Mouse (Mus musculus) heart, embryonic 12.5 days (tissue): ENCODE measurements around the gene Bola2. TPM values are rescaled to one million over a fixed set of nuclear protein-coding genes. Genes with fewer than 3 reads are reported as not detected.

Source experiments
- ATAC-seq: fragments of 200-750 bp; cut with Nextera tagmentation; 2 replicates; pipeline ENCODE4 v1.8.0; 2017; ENCODE audit warnings: moderate TSS enrichment, moderate library complexity; ENCODE audit not compliant: insufficient number of reproducible peaks, low FRiP score
- H3K27ac ChIP-seq: fragments of 300-500 bp; sonication (generic); 2 replicates; pipeline ENCODE4 v1.5.1; 2016; ENCODE audit warnings: mild to moderate bottlenecking, moderate library complexity; ENCODE audit not compliant: poor library complexity, severe bottlenecking
- H3K27me3 ChIP-seq: fragments of 300-500 bp; sonication (generic); replicated peaks from 2 replicates; pipeline ENCODE4 v1.6.1; 2016; ENCODE audit warnings: mild to moderate bottlenecking, moderate library complexity
- H3K36me3 ChIP-seq: fragments of 300-500 bp; sonication (generic); 2 replicates; pipeline ENCODE4 v1.6.1; 2016; ENCODE audit warnings: mild to moderate bottlenecking, moderate library complexity
- H3K4me1 ChIP-seq: fragments of 300-500 bp; sonication (generic); replicated peaks from 2 replicates; pipeline ENCODE4 v1.6.1; 2016; ENCODE audit warnings: mild to moderate bottlenecking
- H3K4me2 ChIP-seq: fragments of 300-500 bp; sonication (generic); 2 replicates; pipeline ENCODE4 v1.6.1; 2016; ENCODE audit warnings: mild to moderate bottlenecking, moderate library complexity
- H3K4me3 ChIP-seq: fragments of 300-500 bp; sonication (generic); 2 replicates; pipeline ENCODE4 v1.5.1; 2016; ENCODE audit warnings: mild to moderate bottlenecking
- H3K9ac ChIP-seq: fragments of 300-500 bp; sonication (generic); 2 replicates; pipeline ENCODE4 v1.6.1; 2016; ENCODE audit warnings: mild to moderate bottlenecking, moderate library complexity
- H3K9me3 ChIP-seq: fragments of 300-500 bp; sonication (generic); replicated peaks from 2 replicates; pipeline ENCODE4 v1.6.1; 2016; ENCODE audit warnings: mild to moderate bottlenecking, moderate library complexity
- WGBS: fragments of 180-500 bp; shearing (Covaris S2); methylation state at CpG from one replicate; pipeline ENCODE4 v1.1.7; 2016; 5-methylcytosine and 5-hydroxymethylcytosine counted together
- polyA plus RNA-seq: library from polyadenylated mRNA; unstranded; fragments of >200 nt; fragmentation: Nextera tagmentation; extraction: Ambion mirVana; gene quantifications from 2 replicates; pipeline ENCODE4 v1.2.1, GENCODE M21; 2016

Gene Bola2
- 102 and 120 TPM in 2 replicates for polyA plus RNA-seq

DNA sequence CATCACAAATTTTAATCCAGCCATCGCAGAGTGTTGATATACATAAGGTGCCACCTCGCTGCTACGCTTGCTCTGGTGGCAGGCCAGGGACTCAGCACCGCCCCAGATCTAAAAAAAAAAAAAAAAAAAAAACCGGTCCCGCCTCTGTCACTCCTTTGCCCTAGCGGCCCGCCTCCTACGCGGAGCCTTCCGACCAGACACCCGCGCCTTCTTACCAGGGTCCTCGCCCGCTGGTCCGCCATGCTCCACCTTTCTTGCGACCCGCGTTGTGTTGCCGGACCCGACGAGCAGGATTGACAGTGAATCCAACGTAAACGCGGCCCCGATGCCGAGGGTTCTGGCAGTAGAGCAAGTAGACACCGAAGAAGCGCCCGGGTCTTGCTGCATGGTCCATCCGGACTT is at the start of gene Bola2:
TSS of gene Bola2 (plus strand) at position 192 of the 402 bp plus-strand sequence.
- H3K4me2 ChIP-seq: peak within 1 kb of the TSS; percentile 82
- peak within 1 kb of the TSS; percentile 93 for H3K9ac ChIP-seq
- ATAC-seq: peak; percentile 82
- under 1% methylated on average over 31 of the region's 31 CpGs for WGBS
- no peaks in the 10 kb centered on the region for H3K27me3 ChIP-seq
- H3K4me1 ChIP-seq: peaks cover 16% of the 10 kb centered on the region
- H3K9me3 ChIP-seq: no peaks in the 10 kb centered on the region
- peaks cover 23% of the 10 kb centered on the region for H3K36me3 ChIP-seq
- H3K4me3 ChIP-seq: peak within 1 kb of the TSS; percentile 87
- H3K27ac ChIP-seq: peak within 1 kb of the TSS; percentile 95

DNA sequence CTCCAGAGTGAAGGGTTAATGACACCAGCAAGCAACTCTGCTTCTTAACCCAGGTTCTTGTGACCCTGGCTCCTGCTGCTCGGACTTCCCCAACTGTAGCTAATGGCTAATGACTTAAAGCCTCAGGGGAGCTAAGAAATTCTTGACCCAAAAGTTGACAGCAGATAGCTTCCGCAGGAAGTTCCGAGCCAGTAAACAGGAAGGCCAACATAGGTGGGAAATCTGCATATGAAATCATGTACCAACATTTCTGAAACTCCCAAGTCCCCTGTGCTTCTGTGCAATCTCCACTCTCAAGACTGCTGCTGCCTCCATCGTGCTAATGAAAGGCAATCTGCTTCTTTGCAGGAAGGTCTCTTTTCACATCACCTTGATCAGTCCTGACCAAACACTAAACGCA is 49.5 kb upstream of the Bola2 start:
- H3K36me3 ChIP-seq: no peaks in the 10 kb centered on the region
- H3K27me3 ChIP-seq: no peaks in the 10 kb centered on the region
- WGBS: 54% methylated on average over 5 of the region's 5 CpGs
- no peak for ATAC-seq
- no peak overlapping the region for H3K9ac ChIP-seq
- H3K4me3 ChIP-seq: no peak overlapping the region
- H3K4me1 ChIP-seq: peaks cover 12% of the 10 kb centered on the region
- no peaks in the 10 kb centered on the region for H3K9me3 ChIP-seq
- H3K4me2 ChIP-seq: no peak overlapping the region
- no peak overlapping the region for H3K27ac ChIP-seq

DNA sequence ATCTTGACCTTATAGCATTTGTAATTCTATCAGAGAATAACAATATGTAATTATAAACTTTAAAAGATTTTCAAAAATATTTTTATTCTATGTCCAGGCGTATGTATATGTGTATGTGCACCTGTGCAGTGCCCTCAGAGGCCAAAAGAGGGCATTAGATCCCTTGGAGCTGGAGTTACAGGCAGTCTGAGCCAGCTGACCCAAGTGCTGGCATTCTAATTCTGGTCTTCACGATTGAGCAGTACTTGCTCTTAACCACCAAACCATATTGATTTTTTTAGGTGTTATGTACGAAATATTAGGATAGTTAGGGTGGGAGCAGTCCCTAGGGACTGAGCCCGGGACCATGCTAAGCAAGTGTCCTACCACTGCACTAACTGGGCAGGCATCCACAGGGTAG is 46.7 kb upstream of the Bola2 start:
- 77% methylated on average over 4 of the region's 4 CpGs for WGBS
- H3K9ac ChIP-seq: no peak overlapping the region
- H3K9me3 ChIP-seq: no peaks in the 10 kb centered on the region
- H3K4me3 ChIP-seq: peak overlapping the region; percentile 64; the same call in 1 of the 2 replicates
- H3K4me1 ChIP-seq: peaks cover 12% of the 10 kb centered on the region
- no peaks in the 10 kb centered on the region for H3K27me3 ChIP-seq
- H3K27ac ChIP-seq: no peak overlapping the region
- peak overlapping the region; percentile 85 for H3K4me2 ChIP-seq
- no peaks in the 10 kb centered on the region for H3K36me3 ChIP-seq
- ATAC-seq: no peak

DNA sequence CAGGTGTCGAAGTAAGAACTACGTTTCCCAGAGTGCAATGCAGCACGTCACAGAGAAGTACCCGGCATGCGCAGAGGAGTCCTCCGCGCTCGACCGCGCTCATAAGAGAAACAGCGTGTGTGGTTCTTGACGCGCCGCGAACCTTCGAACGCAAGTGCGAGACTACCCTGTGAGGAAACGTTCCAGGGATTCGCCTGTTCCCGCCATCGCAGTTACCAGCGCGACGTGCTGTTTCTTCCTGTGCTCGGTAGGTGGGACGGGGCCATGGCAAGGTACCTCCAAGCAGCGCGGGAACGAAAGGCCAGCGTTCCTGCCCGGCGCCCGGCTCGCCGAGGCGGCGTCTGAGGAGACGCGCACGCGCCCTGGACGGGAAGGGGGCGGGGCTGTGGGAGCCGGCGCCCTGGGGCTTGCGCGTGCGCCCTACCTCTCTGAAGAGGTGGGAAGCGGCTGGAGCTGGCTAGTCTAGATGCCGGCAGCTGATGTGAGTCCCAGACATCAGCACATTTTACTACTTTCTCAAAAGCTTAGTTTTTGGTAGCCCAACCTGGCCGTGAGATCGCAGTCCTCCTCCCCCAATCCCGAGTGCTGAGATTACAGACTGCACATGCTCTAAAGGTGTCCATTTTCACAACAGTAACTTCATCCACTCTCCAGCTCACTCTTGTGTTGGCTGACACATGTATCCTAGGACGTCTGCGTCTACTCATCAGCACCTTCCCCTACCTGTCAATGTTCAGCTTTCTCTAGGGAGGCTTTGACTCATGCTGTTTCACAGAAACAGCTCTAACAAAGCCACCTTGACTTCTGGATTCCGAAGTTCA is 45.8 kb upstream of the Bola2 start, which contains the start of gene Sgf29:
TSS of gene Sgf29 (plus strand) at position 79 of the 821 bp plus-strand sequence.
- peak within 1 kb of the TSS; percentile 64 for H3K4me3 ChIP-seq
- ATAC-seq: peak; percentile 98
- no peaks in the 10 kb centered on the region for H3K27me3 ChIP-seq
- peak within 1 kb of the TSS; percentile 80 for H3K9ac ChIP-seq
- H3K27ac ChIP-seq: peak within 1 kb of the TSS; percentile 91
- no peaks in the 10 kb centered on the region for H3K36me3 ChIP-seq
- WGBS: 1% methylated on average over 57 of the region's 57 CpGs
- H3K4me1 ChIP-seq: peaks cover 12% of the 10 kb centered on the region
- H3K9me3 ChIP-seq: no peaks in the 10 kb centered on the region
- peak within 1 kb of the TSS; percentile 85 for H3K4me2 ChIP-seq

DNA sequence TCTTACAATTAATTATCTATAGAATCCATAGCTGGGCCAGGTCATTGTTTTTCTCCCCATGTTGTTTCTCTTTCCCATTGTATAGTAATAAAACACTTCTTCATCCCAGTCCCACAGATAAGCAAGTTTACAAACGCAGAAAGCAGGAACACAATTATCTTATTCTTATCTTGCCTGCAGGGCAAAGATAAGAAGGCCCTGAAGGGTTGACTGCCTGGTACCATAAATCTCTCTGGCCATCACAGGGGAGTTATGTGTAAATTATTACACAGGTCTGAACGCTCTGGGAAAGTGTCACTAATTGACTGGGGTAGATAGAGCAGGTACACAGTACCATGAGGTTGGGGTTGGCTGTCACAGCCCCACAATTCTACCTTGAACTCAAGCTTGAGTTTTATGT is 44.3 kb upstream of the Bola2 start:
- Histone ChIP-seq H3K36me3 (no peaks in the 10 kb centered on the region), H3K9ac (no peak overlapping the region), H3K9me3 (no peaks in the 10 kb centered on the region), H3K27ac (no peak overlapping the region), H3K4me2 (no peak overlapping the region), H3K4me3 (no peak overlapping the region), H3K4me1 (peaks cover 12% of the 10 kb centered on the region), H3K27me3 (no peaks in the 10 kb centered on the region)
- 27% methylated on average over 2 of the region's 2 CpGs for WGBS
- no peak for ATAC-seq

DNA sequence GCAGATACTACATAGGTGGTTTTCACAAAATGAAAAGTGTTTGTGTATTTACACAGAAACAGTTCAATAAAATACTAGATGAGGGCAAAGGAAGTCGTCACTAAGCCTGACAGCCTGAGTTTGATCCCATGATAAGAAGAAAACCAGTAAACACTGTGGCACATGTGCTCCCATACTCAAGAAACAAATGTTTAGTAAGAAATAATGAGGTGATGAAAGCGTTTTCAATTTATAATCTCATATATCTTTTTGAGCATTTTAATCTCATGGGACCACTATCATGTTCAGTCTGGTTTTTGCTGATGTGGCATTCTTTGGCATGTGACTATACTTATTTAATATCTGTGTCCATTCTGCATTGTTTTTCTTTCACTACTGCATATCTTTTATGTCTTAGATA is 41.2 kb upstream of the Bola2 start:
- no peaks in the 10 kb centered on the region for H3K36me3 ChIP-seq
- no peaks in the 10 kb centered on the region for H3K9me3 ChIP-seq
- 79% methylated on average over 2 of the region's 2 CpGs for WGBS
- H3K4me1 ChIP-seq: peaks cover 9% of the 10 kb centered on the region
- H3K4me3 ChIP-seq: no peak overlapping the region
- no peak overlapping the region for H3K9ac ChIP-seq
- H3K4me2 ChIP-seq: no peak overlapping the region
- no peak overlapping the region for H3K27ac ChIP-seq
- no peak for ATAC-seq
- H3K27me3 ChIP-seq: no peaks in the 10 kb centered on the region

DNA sequence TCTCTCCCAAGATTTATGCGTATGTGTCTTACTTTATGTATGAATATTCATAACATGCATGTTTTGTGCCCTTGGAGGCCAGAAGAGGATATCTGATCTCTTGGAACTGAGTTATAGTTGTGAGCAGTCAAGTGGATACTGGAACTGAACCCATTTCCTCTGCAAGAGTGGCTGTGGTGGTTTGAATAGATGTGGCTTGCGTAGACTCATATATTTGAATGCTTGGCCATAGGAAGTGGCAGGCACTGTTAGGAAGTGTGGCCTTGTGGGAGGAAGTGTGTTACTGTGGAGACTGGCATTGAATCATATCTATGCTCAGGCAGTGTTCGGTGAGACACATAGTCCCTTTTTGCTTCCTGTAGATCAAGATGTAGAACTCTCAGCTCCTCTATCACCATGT is 39.5 kb upstream of the Bola2 start:
- Histone ChIP-seq H3K27ac (no peak overlapping the region), H3K4me1 (no peaks in the 10 kb centered on the region), H3K27me3 (no peaks in the 10 kb centered on the region), H3K9me3 (no peaks in the 10 kb centered on the region), H3K9ac (no peak overlapping the region), H3K4me3 (no peak overlapping the region), H3K36me3 (no peaks in the 10 kb centered on the region), H3K4me2 (no peak overlapping the region)
- 84% methylated on average over 3 of the region's 3 CpGs for WGBS
- no peak for ATAC-seq

DNA sequence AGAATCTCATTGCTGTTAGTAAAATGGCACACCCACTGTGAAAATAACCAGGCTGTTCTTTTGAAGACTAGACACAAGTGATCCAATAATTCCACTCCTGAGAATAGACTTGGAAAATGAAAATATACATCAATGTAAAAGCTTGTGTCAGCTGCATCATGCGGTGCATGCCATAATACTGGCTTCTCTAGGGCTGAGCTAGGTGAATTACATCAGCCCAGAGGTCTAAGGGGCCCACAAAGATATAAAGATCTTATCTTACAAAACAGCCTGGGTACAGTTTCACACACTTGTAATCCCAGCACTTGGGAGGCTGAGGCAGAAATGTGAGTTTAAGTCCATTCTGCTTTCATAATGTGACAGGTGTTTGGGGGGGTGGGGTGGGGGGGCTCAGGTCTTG is 37.7 kb upstream of the Bola2 start:
- no peaks in the 10 kb centered on the region for H3K4me1 ChIP-seq
- no peak overlapping the region for H3K9ac ChIP-seq
- no peak overlapping the region for H3K4me3 ChIP-seq
- no peak overlapping the region for H3K4me2 ChIP-seq
- 82% methylated on average over 1 of the region's 1 CpGs for WGBS
- H3K36me3 ChIP-seq: 0 out of 2 replicates have a peak, but pooled peaks cover 2% of the 10 kb centered on the region
- no peak overlapping the region for H3K27ac ChIP-seq
- H3K27me3 ChIP-seq: no peaks in the 10 kb centered on the region
- ATAC-seq: no peak
- no peaks in the 10 kb centered on the region for H3K9me3 ChIP-seq

DNA sequence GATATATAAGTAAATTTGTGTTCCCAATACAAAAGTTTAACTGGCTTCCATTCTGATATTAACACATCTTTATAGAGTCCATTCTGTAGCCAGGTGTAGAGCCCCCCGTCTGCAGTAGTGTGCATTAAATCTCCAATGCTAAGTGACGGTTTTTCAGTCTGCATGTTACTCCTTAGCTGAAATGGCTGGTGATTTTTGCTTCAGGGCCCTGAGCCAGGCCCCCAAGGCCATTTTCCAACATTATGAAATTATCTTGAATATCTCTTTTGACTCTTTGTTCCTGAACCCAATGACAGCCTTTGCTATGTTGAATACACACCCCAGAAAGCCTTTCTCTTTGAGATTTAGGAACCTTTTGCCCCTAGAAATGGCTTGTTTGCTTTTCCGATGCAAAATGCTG is 35.4 kb upstream of the Bola2 start:
- 89% methylated on average over 3 of the region's 3 CpGs for WGBS
- no peak overlapping the region for H3K4me3 ChIP-seq
- no peaks in the 10 kb centered on the region for H3K9me3 ChIP-seq
- no peak for ATAC-seq
- H3K36me3 ChIP-seq: 0 out of 2 replicates have a peak, but pooled peaks cover 3% of the 10 kb centered on the region
- no peak overlapping the region for H3K27ac ChIP-seq
- H3K9ac ChIP-seq: no peak overlapping the region
- H3K4me2 ChIP-seq: no peak overlapping the region
- no peaks in the 10 kb centered on the region for H3K27me3 ChIP-seq
- no peaks in the 10 kb centered on the region for H3K4me1 ChIP-seq

DNA sequence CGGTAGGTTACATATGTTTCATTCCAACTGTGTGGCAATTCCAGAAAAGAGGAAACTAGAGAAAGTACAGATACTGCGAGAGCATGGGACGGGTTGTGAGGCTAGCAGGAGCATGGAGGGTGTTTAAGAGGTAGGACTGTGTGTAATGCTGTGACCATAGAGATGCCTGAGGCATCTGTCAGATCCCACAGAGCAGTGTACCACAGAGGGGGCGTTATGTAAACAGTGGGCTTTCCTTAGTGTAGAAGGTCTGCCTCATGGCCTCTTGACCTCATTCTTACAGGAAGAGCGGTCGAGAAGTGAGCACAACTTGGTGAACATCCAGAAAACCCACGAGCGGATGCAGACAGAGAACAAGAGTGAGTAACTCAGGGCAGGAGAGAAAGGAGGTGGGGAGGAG is 31.6 kb upstream of the Bola2 start:
- H3K4me2 ChIP-seq: no peak overlapping the region
- ATAC-seq: peak; percentile 45; the same call in 1 of the 2 replicates
- WGBS: 69% methylated on average over 8 of the region's 8 CpGs
- no peaks in the 10 kb centered on the region for H3K27me3 ChIP-seq
- no peak overlapping the region for H3K27ac ChIP-seq
- H3K9me3 ChIP-seq: no peaks in the 10 kb centered on the region
- no peaks in the 10 kb centered on the region for H3K4me1 ChIP-seq
- H3K4me3 ChIP-seq: no peak overlapping the region
- H3K36me3 ChIP-seq: peaks cover 24% of the 10 kb centered on the region
- no peak overlapping the region for H3K9ac ChIP-seq

DNA sequence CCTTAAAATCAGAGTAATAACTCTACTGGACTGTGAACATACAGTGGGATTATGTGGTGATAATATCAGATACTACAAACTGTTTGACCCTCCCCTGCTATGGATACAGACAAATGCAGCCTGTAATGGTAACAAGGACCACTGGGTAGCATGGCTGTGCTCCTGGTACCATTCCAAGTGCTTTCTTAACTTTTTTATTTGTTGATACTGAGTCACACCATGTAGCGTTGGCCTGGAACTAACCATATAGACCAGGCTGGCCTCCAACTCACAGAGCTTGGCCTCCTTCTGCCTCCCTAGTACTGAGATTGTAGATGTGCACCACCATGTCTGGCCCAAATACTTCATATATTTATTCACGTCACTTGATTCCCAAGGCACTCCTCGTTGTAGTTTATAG is 29.9 kb upstream of the Bola2 start:
- H3K9me3 ChIP-seq: no peaks in the 10 kb centered on the region
- H3K27ac ChIP-seq: no peak overlapping the region
- WGBS: 95% methylated on average over 3 of the region's 3 CpGs
- no peak overlapping the region for H3K4me3 ChIP-seq
- H3K4me2 ChIP-seq: no peak overlapping the region
- H3K9ac ChIP-seq: no peak overlapping the region
- H3K27me3 ChIP-seq: no peaks in the 10 kb centered on the region
- no peaks in the 10 kb centered on the region for H3K4me1 ChIP-seq
- peaks cover 24% of the 10 kb centered on the region for H3K36me3 ChIP-seq
- ATAC-seq: no peak
